Mouse (Mus musculus) heart, adult 8-10 months (tissue): Measurements from ENCODE around the gene Dgke. TPM values are rescaled to one million over a fixed set of nuclear protein-coding genes. Genes with fewer than 3 reads are reported as not detected.

Experiments
- DNase-seq: peaks from one replicate; pipeline ENCODE4 v3.0.0; 2022; ENCODE audit warnings: low spot score
- total RNA-seq, 4 experiments: library from RNA; stranded (reverse); gene quantifications; 2 replicates each; pipeline ENCODE4 v1.2.4; 2022

Gene Dgke
- total RNA-seq, 4 experiments from 2014 or later, result 7.6 to 14.8 (median 11.0) TPM

- DNase-seq, result no peak
These were observed 28.2 kb downstream of the Dgke start for GRCm38 (mm10) chr11:89038496-89038895.

GRCm38 (mm10) chr11:89035552-89035951 is 31.1 kb downstream of the Dgke start:
- DNase-seq, result no peak

GRCm38 (mm10) chr11:89034592-89034991 is 32.1 kb downstream of the Dgke start:
- DNase-seq, result no peak

GRCm38 (mm10) chr11:89031189-89031588 is 35.5 kb downstream of the Dgke start:
- no peak for DNase-seq

- DNase-seq, result no peak
These were observed 36.1 kb downstream of the Dgke start for GRCm38 (mm10) chr11:89030552-89030951.

- DNase-seq, result peak; percentile 51
These were observed 37.7 kb downstream of the Dgke start for GRCm38 (mm10) chr11:89028871-89029405.

GRCm38 (mm10) chr11:89027955-89028361 is 38.7 kb downstream of the Dgke start:
- DNase-seq, result peak; percentile 74

- DNase-seq, result peak; percentile 66
These were observed 40.5 kb downstream of the Dgke start for GRCm38 (mm10) chr11:89026117-89026516.

- DNase-seq, result no peak
These were observed 41.0 kb downstream of the Dgke start for GRCm38 (mm10) chr11:89025603-89026002.

- DNase-seq, result peak; percentile 87
These were observed 42.3 kb downstream of the Dgke start for GRCm38 (mm10) chr11:89024181-89024881.

GRCm38 (mm10) chr11:89023477-89023876 is 43.2 kb downstream of the Dgke start:
- DNase-seq, result no peak

GRCm38 (mm10) chr11:89022120-89022731 is 44.4 kb downstream of the Dgke start:
- DNase-seq, result no peak

- DNase-seq, result no peak
These were observed 45.0 kb downstream of the Dgke start for GRCm38 (mm10) chr11:89021687-89022086.

GRCm38 (mm10) chr11:89020681-89021305 is 45.9 kb downstream of the Dgke start:
- no peak for DNase-seq

GRCm38 (mm10) chr11:89017514-89018182 is 49.0 kb downstream of the Dgke start:
- no peak for DNase-seq

GRCm38 (mm10) chr11:89012241-89012640 is 54.4 kb downstream of the Dgke start:
- DNase-seq, result no peak

GRCm38 (mm10) chr11:89009496-89009895 is 57.2 kb downstream of the Dgke start:
- DNase-seq, result no peak

- no peak for DNase-seq
These were observed 57.6 kb downstream of the Dgke start for GRCm38 (mm10) chr11:89009066-89009465.

- no peak for DNase-seq
These were observed 59.1 kb downstream of the Dgke start for GRCm38 (mm10) chr11:89007582-89007981.

GRCm38 (mm10) chr11:89006404-89006803 is 60.2 kb downstream of the Dgke start:
- DNase-seq, result no peak

GRCm38 (mm10) chr11:89005473-89005872 is 61.2 kb downstream of the Dgke start:
- no peak for DNase-seq

- no peak for DNase-seq
These were observed 62.9 kb downstream of the Dgke start for GRCm38 (mm10) chr11:89003726-89004125.
